Mouse (Mus musculus): Measurements from ENCODE around the gene Rab40b.

DNA sequence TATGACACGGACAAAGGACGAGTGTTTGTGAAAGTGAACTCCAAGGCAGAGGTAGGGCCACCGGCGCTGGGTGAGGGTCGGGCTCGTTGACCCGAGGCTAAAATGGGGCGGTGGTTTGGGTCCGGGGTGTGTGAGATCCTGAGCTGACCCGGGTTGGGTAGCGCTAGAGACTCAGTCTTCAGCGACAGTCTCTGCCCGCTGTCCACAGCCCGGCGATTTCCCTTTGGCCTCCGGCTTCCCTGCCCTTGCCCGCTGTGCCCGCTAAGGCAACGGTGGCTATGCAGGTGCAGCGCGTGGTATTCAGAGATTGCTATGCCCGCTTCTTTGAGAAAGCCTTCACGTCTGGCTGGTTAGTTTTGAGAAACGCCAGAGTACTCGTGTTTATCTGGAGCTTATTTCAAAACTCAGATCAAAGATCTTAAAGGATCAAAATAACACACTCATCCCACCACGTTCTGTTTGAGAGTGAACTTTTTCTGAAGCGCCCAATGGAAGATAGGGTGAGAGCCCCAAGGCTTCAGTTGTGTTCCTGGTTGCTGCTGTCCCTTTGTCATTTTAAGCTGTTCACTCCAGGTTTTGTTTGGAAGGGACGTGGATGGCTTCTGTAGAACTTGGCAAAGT, 33.6 kb upstream of the Rab40b start:
- no peak for TF ChIP-seq MAFK (IDR thresholded peaks at IDR 0.05; ENCODE audit: insufficient read depth, low read depth, low read length)
- TF ChIP-seq ZC3H11A (IDR thresholded peaks at IDR 0.05; ENCODE audit: borderline replicate concordance, low read depth, low read length): no peak
- TF ChIP-seq HCFC1 (IDR thresholded peaks at IDR 0.05; ENCODE audit: borderline replicate concordance, insufficient read depth, low read length): no peak

Data from ES-E14 (cell line).